Mouse (Mus musculus): ENCODE data around the gene Slc9a8.

GRCm38 (mm10) chr2:167497272-167497671, 75.8 kb downstream of the Slc9a8 start:
- no peak for TF ChIP-seq POLR2A (IDR thresholded peaks at IDR 0.05; ENCODE audit: borderline replicate concordance, extremely low read depth, low read depth, low read length)
- TF ChIP-seq CTCF (IDR thresholded peaks at IDR 0.05; ENCODE audit: insufficient read depth, low read length): peak; percentile 77

Data from lung, adult 2 months (tissue).